Mouse (Mus musculus) MEL (cell line): ENCODE data around the gene Ctps. TPM values are rescaled to one million over a fixed set of nuclear protein-coding genes. Genes with fewer than 3 reads are reported as not detected.

Experiments
- DNase-seq: peaks from one replicate; pipeline ENCODE4 v3.0.0; 2011; ENCODE audit warnings: low read depth, low spot score
- H3K27ac ChIP-seq: 2 replicates; pipeline ENCODE4 v1.5.1; 2012; ENCODE audit warnings: low read depth, mild to moderate bottlenecking, control low read depth, low read length, moderate library complexity; ENCODE audit not compliant: control insufficient read depth
- H3K27me3 ChIP-seq, 2 experiments: fragments of 150-350 bp in 1 of 2; sonication (generic) in 1 of 2; 2 replicates each; pipeline ENCODE4 v1.6.1; 2012; ENCODE audit warnings: low read length in 2 of 2, mild to moderate bottlenecking in 2 of 2, improper control_type of control experiment in 1 of 2, moderate library complexity in 1 of 2; ENCODE audit not compliant: insufficient read depth in 2 of 2, control insufficient read depth in 1 of 2
- H3K36me3 ChIP-seq, 2 experiments: 2 replicates each; pipeline ENCODE4 v1.6.1; 2012 to 2014; ENCODE audit warnings: low read length in 2 of 2, improper control_type of control experiment in 1 of 2, inconsistent platforms in 1 of 2, mild to moderate bottlenecking in 1 of 2; ENCODE audit not compliant: insufficient read depth in 2 of 2, control insufficient read depth in 1 of 2
- H3K4me1 ChIP-seq, 2 experiments: fragments of 150-350 bp in 1 of 2; sonication (generic) in 1 of 2; 2 replicates each; pipeline ENCODE4 v1.6.1; 2012; ENCODE audit warnings: low read length in 2 of 2, improper control_type of control experiment in 1 of 2, mild to moderate bottlenecking in 1 of 2; ENCODE audit not compliant: insufficient read depth in 2 of 2, control insufficient read depth in 1 of 2
- H3K4me3 ChIP-seq, 2 experiments: fragments of 150-350 bp in 1 of 2; sonication (generic) in 1 of 2; 2 replicates each; pipeline ENCODE4 v1.5.1; 2012; ENCODE audit warnings: low read depth in 2 of 2, low read length in 2 of 2, mild to moderate bottlenecking in 2 of 2, moderate library complexity in 2 of 2, control low read depth in 1 of 2, improper control_type of control experiment in 1 of 2; ENCODE audit not compliant: control insufficient read depth in 1 of 2, insufficient read depth in 1 of 2
- H3K79me2 ChIP-seq: 2 replicates; pipeline ENCODE4 v1.6.1; 2012; ENCODE audit warnings: mild to moderate bottlenecking, low read length, moderate library complexity; ENCODE audit not compliant: control insufficient read depth, poor library complexity, insufficient read depth
- H3K9ac ChIP-seq: 2 replicates; pipeline ENCODE4 v1.6.1; 2012; ENCODE audit warnings: low read depth, mild to moderate bottlenecking, control low read depth, low read length, moderate library complexity; ENCODE audit not compliant: control insufficient read depth, poor library complexity, severe bottlenecking
- H3K9me3 ChIP-seq: fragments of 150-350 bp; sonication (generic); replicated peaks from 2 replicates; pipeline ENCODE4 v1.6.1; 2012; ENCODE audit warnings: mild to moderate bottlenecking, low read length, improper control_type of control experiment, moderate library complexity; ENCODE audit not compliant: insufficient read depth
- BHLHE40 ChIP-seq: IDR thresholded peaks from 2 replicates; pipeline ENCODE4 v1.6.1; 2012; ENCODE audit warnings: low read depth, mild to moderate bottlenecking, inconsistent platforms, low read length, improper control_type of control experiment, borderline replicate concordance
- CHD1 ChIP-seq: IDR thresholded peaks from 2 replicates; pipeline ENCODE4 v1.6.1; 2012; ENCODE audit warnings: low read depth, mild to moderate bottlenecking, inconsistent platforms, low read length, improper control_type of control experiment
- CHD2 ChIP-seq: IDR thresholded peaks from 2 replicates; pipeline ENCODE4 v1.6.1; 2011; ENCODE audit warnings: low read length, improper control_type of control experiment
- CTCF ChIP-seq, 3 experiments: IDR thresholded peaks in 2 of 3; conservative IDR thresholded peaks in 1 of 3; 2 replicates each; pipeline ENCODE4 v1.5.1; 2011 to 2012; ENCODE audit warnings: low read length in 3 of 3, low read depth in 2 of 3, mild to moderate bottlenecking in 2 of 3, improper control_type of control experiment in 1 of 3, inconsistent platforms in 1 of 3, mixed read lengths in 1 of 3, moderate library complexity in 1 of 3; ENCODE audit not compliant: control insufficient read depth in 1 of 3, insufficient read depth in 1 of 3, poor library complexity in 1 of 3, severe bottlenecking in 1 of 3
- E2F4 ChIP-seq: IDR thresholded peaks from 2 replicates; pipeline ENCODE4 v1.6.1; 2011; ENCODE audit warnings: low read depth, low read length, improper control_type of control experiment, borderline replicate concordance
- ELF1 ChIP-seq: IDR thresholded peaks from 2 replicates; pipeline ENCODE4 v1.6.1; 2014; ENCODE audit warnings: low read depth, mild to moderate bottlenecking, inconsistent platforms, low read length, improper control_type of control experiment, moderate library complexity
- EP300 ChIP-seq, 2 experiments: IDR thresholded peaks; 2 replicates each; pipeline ENCODE4 v1.6.1; 2011; ENCODE audit warnings: improper control_type of control experiment in 2 of 2, low read length in 2 of 2, low read depth in 1 of 2, mild to moderate bottlenecking in 1 of 2
- ETS1 ChIP-seq: IDR thresholded peaks from 2 replicates; pipeline ENCODE4 v1.6.1; 2012; ENCODE audit warnings: low read depth, mild to moderate bottlenecking, inconsistent platforms, low read length, improper control_type of control experiment, moderate library complexity
- GABPA ChIP-seq: IDR thresholded peaks from 2 replicates; pipeline ENCODE4 v1.6.1; 2012; ENCODE audit warnings: low read depth, mild to moderate bottlenecking, inconsistent platforms, low read length, improper control_type of control experiment, moderate library complexity
- GATA1 ChIP-seq: IDR thresholded peaks from 2 replicates; pipeline ENCODE4 v1.6.1; 2011; ENCODE audit warnings: low read depth, low read length, improper control_type of control experiment
- KAT2A ChIP-seq: conservative IDR thresholded peaks from 2 replicates; pipeline ENCODE4 v1.6.1; 2012; ENCODE audit warnings: low read depth, low read length, improper control_type of control experiment, inconsistent platforms
- MAX ChIP-seq: IDR thresholded peaks from 2 replicates; pipeline ENCODE4 v1.6.1; 2011; ENCODE audit warnings: low read length, improper control_type of control experiment
- MAZ ChIP-seq: IDR thresholded peaks from 2 replicates; pipeline ENCODE4 v1.6.1; 2012; ENCODE audit warnings: low read depth, mild to moderate bottlenecking, inconsistent platforms, low read length, improper control_type of control experiment
- MEF2A ChIP-seq: IDR thresholded peaks from 2 replicates; pipeline ENCODE4 v1.6.1; 2014; ENCODE audit warnings: low read depth, mild to moderate bottlenecking, inconsistent platforms, low read length, improper control_type of control experiment; ENCODE audit not compliant: poor library complexity, insufficient replicate concordance, severe bottlenecking; ENCODE audit errors: extremely low read depth
- MYB ChIP-seq: IDR thresholded peaks from 2 replicates; pipeline ENCODE4 v1.6.1; 2011; ENCODE audit warnings: mild to moderate bottlenecking, low read depth, low read length, improper control_type of control experiment
- NELFE ChIP-seq: IDR thresholded peaks from 2 replicates; pipeline ENCODE4 v1.6.1; 2011; ENCODE audit warnings: low read depth, low read length, improper control_type of control experiment
- POLR2A ChIP-seq, 2 experiments: IDR thresholded peaks; 2 replicates each; pipeline ENCODE4 v1.6.1; 2011 to 2012; ENCODE audit warnings: low read length in 2 of 2, mild to moderate bottlenecking in 2 of 2, control low read depth in 1 of 2, improper control_type of control experiment in 1 of 2, low read depth in 1 of 2, moderate library complexity in 1 of 2; ENCODE audit not compliant: control insufficient read depth in 1 of 2, insufficient read depth in 1 of 2, poor library complexity in 1 of 2
- POLR2AphosphoS2 ChIP-seq: IDR thresholded peaks from 2 replicates; pipeline ENCODE4 v1.6.1; 2011; ENCODE audit warnings: low read length, improper control_type of control experiment
- POLR2AphosphoS5 ChIP-seq: IDR thresholded peaks from 2 replicates; pipeline ENCODE4 v1.6.1; 2012; ENCODE audit warnings: low read depth, borderline replicate concordance, mild to moderate bottlenecking, inconsistent platforms, low read length, moderate library complexity, mixed read lengths
- RAD21 ChIP-seq: IDR thresholded peaks from 2 replicates; pipeline ENCODE4 v1.6.1; 2011; ENCODE audit warnings: mild to moderate bottlenecking, low read depth, low read length, improper control_type of control experiment
- RCOR1 ChIP-seq: IDR thresholded peaks from 2 replicates; pipeline ENCODE4 v1.6.1; 2012; ENCODE audit warnings: low read depth, mild to moderate bottlenecking, inconsistent platforms, low read length, improper control_type of control experiment
- SMC3 ChIP-seq: IDR thresholded peaks from 2 replicates; pipeline ENCODE4 v1.6.1; 2011; ENCODE audit warnings: low read depth, low read length, improper control_type of control experiment
- ZC3H11A ChIP-seq: IDR thresholded peaks from 2 replicates; pipeline ENCODE4 v1.6.1; 2012; ENCODE audit warnings: low read depth, mild to moderate bottlenecking, inconsistent platforms, low read length, improper control_type of control experiment
- ZMIZ1 ChIP-seq: IDR thresholded peaks from 2 replicates; pipeline ENCODE4 v1.6.1; 2012; ENCODE audit warnings: low read depth, mild to moderate bottlenecking, inconsistent platforms, low read length, improper control_type of control experiment, moderate library complexity
- polyA plus RNA-seq, 2 experiments: library from polyadenylated mRNA; stranded (reverse) in 1 of 2; unstranded in 1 of 2; fragments of >175 nt in 1 of 2; fragments of >200 nt in 1 of 2; gene quantifications; 2 replicates each; pipeline versions ENCODE4 v1.2.1 to v1.2.4; 2012; ENCODE audit warnings: low replicate concordance in 2 of 2, low read depth in 1 of 2; ENCODE audit not compliant: insufficient read length in 2 of 2, insufficient read depth in 1 of 2, missing spikeins in 1 of 2
- total RNA-seq: library from RNA; depleted of rRNA; stranded (reverse); fragments of 300-350 nt; gene quantifications from 2 replicates; pipeline ENCODE4 v1.2.3, GENCODE M21; 2012

Ctps gene
- total and polyA plus RNA-seq, 3 experiments: 81.2 to 82.2 TPM; not detected in 1

GRCm38 (mm10) chr4:120606941-120607340 lies 36.9 kb upstream of the Ctps start:
- no peaks in the 10 kb centered on the region for H3K4me1 ChIP-seq
- H3K9me3 ChIP-seq: no peaks in the 10 kb centered on the region
- H3K79me2 ChIP-seq: no peaks in the 10 kb centered on the region
- no peak overlapping the region for H3K27ac ChIP-seq
- DNase-seq: no peak
- no peaks in the 10 kb centered on the region for H3K36me3 ChIP-seq
- no peak overlapping the region for H3K9ac ChIP-seq
- no peak for TF ChIP-seq POLR2AphosphoS5
- TF ChIP-seq KAT2A: no peak
- TF ChIP-seq RCOR1: no peak
- no peak for TF ChIP-seq MAZ
- no peak for TF ChIP-seq NELFE
- TF ChIP-seq GABPA: no peak
- TF ChIP-seq MEF2A: no peak
- no peak for TF ChIP-seq POLR2AphosphoS2
- no peak for TF ChIP-seq CHD2
- no peak for TF ChIP-seq CHD1
- no peak overlapping the region for H3K4me3 ChIP-seq
- no peaks in the 10 kb centered on the region for H3K27me3 ChIP-seq

GRCm38 (mm10) chr4:120602669-120603068 lies 32.6 kb upstream of the Ctps start:
- Histone ChIP-seq H3K9me3 (no peaks in the 10 kb centered on the region), H3K4me3 (no peak overlapping the region), H3K27me3 (no peaks in the 10 kb centered on the region), H3K36me3 (no peaks in the 10 kb centered on the region), H3K9ac (no peak overlapping the region), H3K79me2 (no peaks in the 10 kb centered on the region), H3K27ac (no peak overlapping the region), H3K4me1 (no peaks in the 10 kb centered on the region)
- TF ChIP-seq ZMIZ1 (no peak), ETS1 (no peak), RCOR1 (no peak), POLR2A (IDR thresholded peaks at IDR 0.05; ENCODE audit: control insufficient read depth in 1 of 2, insufficient read depth in 1 of 2, low read depth in 1 of 2, low read length in 2 of 2, poor library complexity in 1 of 2) (no peak), MAX (no peak), GATA1 (no peak), E2F4 (no peak)
- no peak for DNase-seq

GRCm38 (mm10) chr4:120601774-120602173 lies 31.7 kb upstream of the Ctps start:
- H3K4me1 ChIP-seq: no peaks in the 10 kb centered on the region
- H3K36me3 ChIP-seq: no peaks in the 10 kb centered on the region
- DNase-seq: no peak
- no peak overlapping the region for H3K4me3 ChIP-seq
- no peaks in the 10 kb centered on the region for H3K9me3 ChIP-seq
- no peak overlapping the region for H3K27ac ChIP-seq
- no peaks in the 10 kb centered on the region for H3K27me3 ChIP-seq
- TF ChIP-seq EP300 (IDR thresholded peaks at IDR 0.05; ENCODE audit: low read depth in 1 of 2, low read length in 2 of 2) (no peak), CTCF (IDR thresholded peaks at IDR 0.05 in 2 of 3, conservative IDR thresholded peaks at IDR 0.05 in 1 of 3; ENCODE audit: control insufficient read depth in 1 of 3, insufficient read depth in 1 of 3, low read depth in 2 of 3, low read length in 3 of 3, poor library complexity in 1 of 3, severe bottlenecking in 1 of 3) (no peak), CHD2 (no peak), MEF2A (no peak), NELFE (no peak), ZC3H11A (no peak), SMC3 (no peak), MYB (no peak), ELF1 (no peak), RAD21 (no peak), BHLHE40 (no peak), ZMIZ1 (no peak), POLR2A (IDR thresholded peaks at IDR 0.05; ENCODE audit: control insufficient read depth in 1 of 2, insufficient read depth in 1 of 2, low read depth in 1 of 2, low read length in 2 of 2, poor library complexity in 1 of 2) (no peak)
- no peak overlapping the region for H3K9ac ChIP-seq
- H3K79me2 ChIP-seq: no peaks in the 10 kb centered on the region
